Mouse (Mus musculus) lung, embryonic 16.5 days (tissue): Measurements from ENCODE around the gene Csn1s2a. TPM values are rescaled to one million over a fixed set of nuclear protein-coding genes. Genes with fewer than 3 reads are reported as not detected.
"Not testable (repeated sequence)": the region's sequence is repeated elsewhere in the genome, so short reads cannot be mapped to it uniquely, and the experiment has no call there.

Experiments
- ATAC-seq: fragments of 200-750 bp; cut with Nextera tagmentation; 2 replicates; pipeline ENCODE4 v1.8.0; 2017; ENCODE audit warnings: low read depth, mild to moderate bottlenecking, moderate library complexity
- H3K27ac ChIP-seq: fragments of 300-500 bp; sonication (generic); 2 replicates; pipeline ENCODE4 v1.5.1; 2014; ENCODE audit warnings: mild to moderate bottlenecking, control low read depth, low read length
- H3K27me3 ChIP-seq: fragments of 300-500 bp; sonication (generic); 2 replicates; pipeline ENCODE4 v1.6.1; 2014; ENCODE audit warnings: low read depth, low read length, mixed read lengths; ENCODE audit not compliant: control insufficient read depth, insufficient read depth
- H3K36me3 ChIP-seq: fragments of 300-500 bp; sonication (generic); 2 replicates; pipeline ENCODE4 v1.6.1; 2014; ENCODE audit warnings: low read length; ENCODE audit not compliant: control insufficient read depth, insufficient read depth
- H3K4me1 ChIP-seq: fragments of 300-500 bp; sonication (generic); replicated peaks from 2 replicates; pipeline ENCODE4 v1.6.1; 2014; ENCODE audit warnings: low read length, mixed read lengths; ENCODE audit not compliant: control insufficient read depth, insufficient read depth
- H3K4me2 ChIP-seq: fragments of 300-500 bp; sonication (generic); 2 replicates; pipeline ENCODE4 v1.6.1; 2014; ENCODE audit warnings: low read depth, low read length, control low read depth
- H3K4me3 ChIP-seq: fragments of 300-500 bp; sonication (generic); 2 replicates; pipeline ENCODE4 v1.5.1; 2014; ENCODE audit warnings: mild to moderate bottlenecking, low read length, control low read depth
- H3K9ac ChIP-seq: fragments of 300-500 bp; sonication (generic); 2 replicates; pipeline ENCODE4 v1.6.1; 2014; ENCODE audit warnings: low read length, control low read depth
- H3K9me3 ChIP-seq: fragments of 300-500 bp; sonication (generic); 2 replicates; pipeline ENCODE4 v1.6.1; 2016; ENCODE audit warnings: low read length; ENCODE audit not compliant: control insufficient read depth
- WGBS: fragments of 180-500 bp; shearing (Covaris S2); extraction: QIAGEN DNeasy Blood & Tissue Kit; methylation state at CpG from one replicate; pipeline ENCODE4 v1.1.7; 2014; 5-methylcytosine and 5-hydroxymethylcytosine counted together
- polyA plus RNA-seq: library from polyadenylated mRNA; unstranded; fragments of >200 nt; fragmentation: Nextera tagmentation; extraction: Ambion mirVana; gene quantifications from 2 replicates; pipeline ENCODE4 v1.2.1, GENCODE M21; 2015

The Csn1s2a gene
- not detected in 2 replicates for polyA plus RNA-seq

- Histone ChIP-seq H3K9me3 (no peaks in the 10 kb centered on the region), H3K4me1 (no peaks in the 10 kb centered on the region), H3K36me3 (no peaks in the 10 kb centered on the region), H3K27ac (no peak within 1 kb of the TSS), H3K4me3 (no peak within 1 kb of the TSS), H3K9ac (no peak within 1 kb of the TSS), H3K4me2 (no peak within 1 kb of the TSS), H3K27me3 (no peaks in the 10 kb centered on the region)
- 76% methylated on average over 1 of the region's 1 CpGs for whole genome bisulfite sequencing
- ATAC-seq, result no peak
Observed at GRCm38 (mm10) chr5:87774267-87774666, at the start of gene Csn1s2a. Gene Csn1s2a, plus strand, starts transcription at chr5:87774567.

DNA sequence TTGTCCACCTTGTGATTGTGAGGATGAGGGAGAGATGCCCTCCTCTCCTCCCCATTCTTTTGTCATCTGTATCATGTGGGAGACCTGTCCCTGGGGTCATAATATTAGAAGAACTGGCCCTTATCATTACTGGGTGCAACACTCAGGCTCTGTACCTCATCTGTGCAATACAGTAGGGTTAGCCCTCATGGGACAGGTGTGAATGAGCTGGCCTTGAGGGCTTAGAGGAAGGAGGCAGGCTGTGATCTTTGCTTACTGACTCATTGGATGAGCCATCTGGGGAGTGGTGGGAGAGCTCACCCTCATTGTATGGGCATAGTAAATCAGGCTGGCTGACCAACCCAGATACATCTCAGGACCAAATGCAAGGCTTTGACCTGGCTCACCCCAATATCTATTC, 39.5 kb upstream of the Csn1s2a start:
- Histone ChIP-seq H3K4me3 (no peak overlapping the region), H3K9me3 (no peaks in the 10 kb centered on the region), H3K36me3 (no peaks in the 10 kb centered on the region), H3K4me2 (no peak overlapping the region), H3K4me1 (no peaks in the 10 kb centered on the region), H3K27me3 (no peaks in the 10 kb centered on the region), H3K27ac (no peak overlapping the region), H3K9ac (no peak overlapping the region)
- no peak for ATAC-seq

- no peak overlapping the region for H3K4me2 ChIP-seq
- no peaks in the 10 kb centered on the region for H3K9me3 ChIP-seq
- no peak overlapping the region for H3K27ac ChIP-seq
- no peak for ATAC-seq
- WGBS, result 90% methylated on average over 1 of the region's 1 CpGs
- H3K36me3 ChIP-seq, result no peaks in the 10 kb centered on the region
- no peak overlapping the region for H3K4me3 ChIP-seq
- no peaks in the 10 kb centered on the region for H3K4me1 ChIP-seq
- no peak overlapping the region for H3K9ac ChIP-seq
- H3K27me3 ChIP-seq, result no peaks in the 10 kb centered on the region
Observed at GRCm38 (mm10) chr5:87753471-87753870, 20.9 kb upstream of the Csn1s2a start.

DNA sequence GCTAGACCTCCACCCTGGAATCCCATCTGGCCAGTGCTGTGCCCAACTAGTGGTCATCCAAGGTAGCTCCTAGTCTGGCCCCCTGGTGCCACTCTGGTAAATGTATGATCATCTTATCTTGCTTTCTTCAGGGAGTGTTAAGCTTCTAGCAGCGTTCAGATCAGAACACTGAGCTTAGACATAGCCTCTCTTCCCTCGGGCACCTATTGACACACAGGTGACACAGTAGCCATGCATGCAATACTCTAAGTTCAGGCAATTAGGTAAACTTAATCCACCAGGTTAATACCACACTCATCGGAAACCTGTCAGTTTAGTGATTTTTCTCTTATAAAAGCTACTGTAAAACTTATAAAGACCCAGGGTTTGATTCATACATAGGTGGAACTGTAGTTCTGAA, 9.8 kb upstream of the Csn1s2a start:
- Histone ChIP-seq H3K4me1 (no peaks in the 10 kb centered on the region), H3K36me3 (no peaks in the 10 kb centered on the region), H3K27me3 (no peaks in the 10 kb centered on the region), H3K4me3 (no peak overlapping the region), H3K27ac (no peak overlapping the region), H3K9me3 (no peaks in the 10 kb centered on the region), H3K9ac (no peak overlapping the region), H3K4me2 (no peak overlapping the region)
- 72% methylated on average over 3 of the region's 3 CpGs for WGBS
- no peak for ATAC-seq

GRCm38 (mm10) chr5:87772151-87772550, 2.2 kb upstream of the Csn1s2a start:
- not testable (repeated sequence) for H3K27ac ChIP-seq, H3K4me3 ChIP-seq, H3K9me3 ChIP-seq, H3K4me1 ChIP-seq, H3K27me3 ChIP-seq, H3K36me3 ChIP-seq, H3K4me2 ChIP-seq, H3K9ac ChIP-seq, ATAC-seq
- 30% methylated on average over 2 of the region's 2 CpGs for WGBS

DNA sequence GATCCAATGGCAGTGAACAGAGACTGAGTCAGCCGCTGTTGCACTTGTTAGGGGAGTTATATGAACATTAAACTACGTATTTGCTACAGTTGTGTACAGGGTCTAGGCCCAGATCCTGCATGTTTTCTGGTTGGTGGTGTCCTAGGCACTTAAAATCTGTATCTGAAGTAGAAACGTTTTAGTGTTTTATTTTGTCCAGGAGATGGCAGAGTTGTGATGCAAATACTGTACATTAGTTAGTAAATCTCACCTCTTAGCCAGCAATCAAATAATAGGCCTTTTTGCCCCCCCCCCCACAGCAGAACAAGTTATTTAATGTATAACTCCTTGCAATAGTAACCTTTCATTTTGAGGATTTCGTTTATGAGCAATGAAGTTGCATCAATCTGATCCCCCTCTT, 8.4 kb downstream of the Csn1s2a start:
- no peak overlapping the region for H3K27ac ChIP-seq
- H3K4me2 ChIP-seq, result no peak overlapping the region
- no peak overlapping the region for H3K9ac ChIP-seq
- ATAC-seq, result no peak
- H3K27me3 ChIP-seq, result no peaks in the 10 kb centered on the region
- no peaks in the 10 kb centered on the region for H3K36me3 ChIP-seq
- H3K4me3 ChIP-seq, result no peak overlapping the region
- H3K9me3 ChIP-seq, result no peaks in the 10 kb centered on the region
- 45% methylated on average over 4 of the region's 4 CpGs for WGBS
- H3K4me1 ChIP-seq, result no peaks in the 10 kb centered on the region

- Histone ChIP-seq H3K9ac (no peak within 1 kb of the TSS), H3K27ac (no peak within 1 kb of the TSS), H3K4me3 (no peak within 1 kb of the TSS), H3K36me3 (no peaks in the 10 kb centered on the region), H3K4me2 (no peak within 1 kb of the TSS), H3K4me1 (no peaks in the 10 kb centered on the region), H3K9me3 (no peaks in the 10 kb centered on the region), H3K27me3 (no peaks in the 10 kb centered on the region)
- WGBS, result 53% methylated on average over 2 of the region's 2 CpGs
- ATAC-seq, result no peak
Observed at GRCm38 (mm10) chr5:87807782-87808181, 33.4 kb downstream of the Csn1s2a start, which contains the start of gene Csn1s2b. Gene Csn1s2b, plus strand, starts transcription at chr5:87808082.

DNA sequence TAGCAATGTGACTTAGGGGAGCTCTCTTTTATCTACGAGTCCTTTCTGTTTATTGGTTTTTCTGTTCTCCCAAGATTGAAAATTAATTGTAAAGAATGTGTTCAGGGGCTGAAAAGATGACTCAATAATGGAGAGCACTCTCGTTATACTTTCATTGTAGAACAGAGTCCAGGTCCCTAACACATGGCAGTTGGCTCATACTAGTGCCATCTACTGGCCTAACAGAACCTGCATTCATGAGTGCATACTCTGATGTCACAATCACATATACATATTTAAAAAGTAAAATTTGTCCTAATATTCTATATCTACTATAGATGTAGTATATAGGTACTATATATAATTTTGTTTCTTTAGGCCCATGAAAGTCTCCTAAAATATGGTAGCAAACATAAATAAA, 34.9 kb downstream of the Csn1s2a start:
- Histone ChIP-seq H3K4me3 (no peak overlapping the region), H3K9me3 (no peaks in the 10 kb centered on the region), H3K9ac (no peak overlapping the region), H3K36me3 (no peaks in the 10 kb centered on the region), H3K4me2 (no peak overlapping the region), H3K27ac (no peak overlapping the region), H3K27me3 (no peaks in the 10 kb centered on the region), H3K4me1 (no peaks in the 10 kb centered on the region)
- 52% methylated on average over 2 of the region's 2 CpGs for WGBS
- ATAC-seq, result no peak

DNA sequence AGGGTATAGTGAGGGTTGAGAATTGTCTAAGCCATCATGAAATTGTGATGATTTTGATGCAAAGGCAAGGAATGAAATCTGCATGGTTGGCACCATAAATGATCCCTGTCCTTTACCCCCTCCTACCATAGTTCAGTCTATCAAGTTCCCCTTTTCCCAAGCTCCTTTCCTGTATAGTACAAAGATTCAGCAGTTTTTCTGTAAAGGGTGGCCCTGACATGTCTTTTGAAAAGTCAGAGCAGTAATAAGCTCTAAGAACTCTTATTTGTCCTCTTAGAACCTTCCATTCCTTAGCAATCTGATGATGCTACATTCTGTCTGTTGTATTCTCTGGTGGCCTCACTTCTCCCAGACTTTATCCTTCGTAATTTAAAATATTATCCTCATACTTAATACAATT, 51.0 kb downstream of the Csn1s2a start, which contains the start of gene Prr27:
Gene Prr27 (plus strand): TSS at position 301 of the 400 bp plus-strand sequence.
- WGBS, result 53% methylated on average over 1 of the region's 1 CpGs
- Histone ChIP-seq H3K4me3 (no peak within 1 kb of the TSS), H3K27me3 (no peaks in the 10 kb centered on the region), H3K9me3 (no peaks in the 10 kb centered on the region), H3K27ac (no peak within 1 kb of the TSS), H3K4me1 (no peaks in the 10 kb centered on the region), H3K9ac (no peak within 1 kb of the TSS), H3K4me2 (no peak within 1 kb of the TSS), H3K36me3 (no peaks in the 10 kb centered on the region)
- no peak for ATAC-seq
